Mouse (Mus musculus) thymus, postnatal 4 days (tissue): Measurements from ENCODE around the gene Atp1b1.

ENCODE experiments used
- DNase-seq: peaks from one replicate; pipeline ENCODE4 v3.0.0; 2021

Gene Atp1b1

GRCm38 (mm10) chr1:164440230-164440629 lies 17.9 kb downstream of the Atp1b1 start:
- no peak for DNase-seq

DNA sequence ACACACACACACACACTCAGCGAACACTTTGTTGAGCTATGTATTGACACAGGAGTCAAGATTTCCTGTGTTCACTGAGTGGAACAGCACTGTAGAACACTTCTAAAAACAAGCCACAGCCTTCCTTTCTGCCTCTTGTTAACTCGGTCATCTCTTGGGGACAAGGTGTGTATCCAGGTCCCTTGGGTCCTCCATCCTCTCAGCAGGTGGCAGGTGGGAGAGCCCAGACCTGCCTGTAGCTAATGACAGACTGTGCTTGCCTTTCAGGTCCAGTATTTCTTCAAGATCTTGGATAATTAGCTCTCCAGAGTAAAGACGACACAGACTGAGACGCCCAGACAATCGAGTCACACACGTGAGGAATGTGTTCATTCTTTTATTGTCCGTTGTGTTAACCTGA lies 21.4 kb downstream of the Atp1b1 start:
- DNase-seq, result no peak

- DNase-seq, result no peak
Measured at GRCm38 (mm10) chr1:164434049-164434448, 24.1 kb downstream of the Atp1b1 start.

DNA sequence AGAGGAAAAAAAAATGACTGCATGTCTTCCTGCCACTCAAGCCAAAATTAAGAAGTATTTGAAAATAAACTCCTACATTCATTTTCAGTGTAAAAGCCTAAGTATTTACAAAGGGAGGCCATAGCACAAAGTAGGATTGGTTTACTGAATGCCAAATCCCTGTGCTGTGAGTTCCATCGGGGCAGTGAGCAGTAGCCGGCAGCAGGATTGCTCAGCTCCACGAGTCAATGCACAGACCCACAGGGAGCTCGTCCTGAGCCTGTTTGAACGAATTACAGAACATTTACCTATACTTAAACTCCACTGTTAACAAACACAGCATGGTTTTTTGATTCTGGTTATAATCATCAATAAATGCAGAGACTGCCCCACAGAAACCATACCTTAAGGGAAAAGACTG lies 25.5 kb downstream of the Atp1b1 start:
- DNase-seq, result no peak

DNA sequence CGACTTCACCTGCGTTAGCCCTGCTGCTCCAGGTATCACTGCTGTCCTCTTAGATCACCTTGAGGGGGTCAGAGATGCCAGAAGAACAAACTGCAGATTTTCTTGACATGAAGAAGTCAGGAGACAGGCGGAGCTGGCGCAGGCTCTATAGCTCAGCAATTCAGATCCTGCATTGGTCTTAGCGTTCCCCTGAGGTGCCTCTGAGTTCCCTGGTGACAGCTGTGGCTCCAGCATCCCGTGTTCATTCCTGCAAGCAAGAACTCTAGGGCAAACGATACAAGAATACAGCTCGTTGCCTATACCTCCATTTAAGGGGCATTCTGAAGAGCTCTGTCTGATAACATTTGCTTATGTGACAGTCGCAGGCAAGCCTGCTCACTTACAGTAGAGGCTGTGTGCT lies 29.5 kb downstream of the Atp1b1 start:
- no peak for DNase-seq

DNA sequence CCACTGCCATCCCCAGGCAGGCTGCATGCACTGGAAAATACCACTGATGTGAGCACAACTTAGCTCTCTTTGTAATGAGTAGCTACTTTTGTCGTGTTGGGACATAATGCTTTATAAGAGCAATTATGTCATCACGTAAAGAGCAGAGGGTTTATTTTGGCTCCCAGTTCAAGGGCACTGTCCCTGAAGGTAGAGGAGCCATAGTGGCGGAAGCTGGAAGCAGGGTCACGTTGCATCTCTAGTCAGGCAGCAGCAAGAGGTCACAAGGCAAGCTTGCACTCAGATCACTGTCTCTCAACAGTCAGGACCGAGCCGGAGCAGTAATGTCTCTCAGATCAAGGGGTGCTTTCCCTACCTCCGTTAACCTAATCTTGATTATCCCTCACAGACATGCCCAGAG lies 30.4 kb downstream of the Atp1b1 start:
- DNase-seq, result no peak

DNA sequence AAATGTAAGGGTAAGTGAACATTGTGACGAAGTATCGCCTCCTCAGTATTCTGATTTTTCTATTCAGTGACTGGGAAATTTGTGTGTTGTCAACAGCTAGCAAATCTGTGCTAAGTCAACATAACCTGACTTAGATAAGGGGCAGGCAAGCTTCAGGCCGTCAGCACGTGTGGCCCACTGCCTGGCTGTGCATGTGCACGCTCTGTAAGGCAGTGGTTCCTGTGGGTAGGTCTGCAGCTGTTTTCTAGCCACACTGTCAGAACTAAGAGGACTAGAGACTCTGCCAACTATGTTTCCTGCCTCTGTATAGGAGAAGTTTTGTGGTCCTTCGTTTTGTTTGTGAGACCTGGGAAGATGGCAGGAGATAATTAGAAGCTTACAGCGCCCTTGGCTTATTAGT lies 31.9 kb downstream of the Atp1b1 start:
- peak; percentile 61 for DNase-seq

GRCm38 (mm10) chr1:164420623-164421354 lies 37.4 kb downstream of the Atp1b1 start:
- DNase-seq, result no peak

GRCm38 (mm10) chr1:164419401-164419800 lies 38.8 kb downstream of the Atp1b1 start:
- no peak for DNase-seq

DNA sequence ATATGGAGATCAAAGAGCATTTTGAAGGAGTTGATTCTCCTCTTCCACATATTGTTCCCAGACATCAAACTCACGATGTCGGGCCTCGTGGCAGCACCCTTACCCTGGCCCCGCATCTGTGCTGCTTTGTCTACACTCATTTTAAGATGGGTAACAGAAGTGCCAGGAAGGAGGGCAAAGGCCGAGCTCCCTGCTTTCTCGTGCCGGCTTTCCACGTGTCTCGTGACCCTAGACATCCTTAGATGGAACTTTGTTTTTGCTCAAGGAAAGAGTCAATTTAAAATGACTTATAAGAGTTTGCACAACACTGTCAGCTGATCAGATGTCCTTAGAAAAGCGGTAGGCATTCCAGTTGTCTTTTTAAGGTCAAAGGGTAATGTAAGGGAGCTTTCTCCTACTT lies 39.8 kb downstream of the Atp1b1 start:
- DNase-seq, result no peak

DNA sequence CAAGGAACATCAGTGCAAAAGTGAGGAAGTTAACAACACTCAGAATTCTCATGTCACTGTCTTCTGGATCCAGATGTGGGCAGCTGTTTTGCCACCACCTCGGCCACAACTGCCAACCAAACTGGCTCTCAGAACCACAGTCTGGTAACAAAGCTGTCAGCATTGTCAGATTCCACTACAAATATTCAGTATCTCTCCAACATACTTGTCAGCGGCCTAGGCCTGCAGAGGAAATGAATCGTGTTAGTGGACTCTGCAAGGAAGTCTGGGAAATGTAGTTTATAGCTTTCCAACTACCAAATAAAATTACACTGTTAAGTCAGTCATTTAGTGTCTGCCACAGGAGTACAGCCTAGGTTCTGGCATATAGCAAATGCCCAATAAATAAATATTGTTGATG lies 40.6 kb downstream of the Atp1b1 start:
- no peak for DNase-seq

- DNase-seq, result no peak
Measured at GRCm38 (mm10) chr1:164416692-164417394, 41.3 kb downstream of the Atp1b1 start.

DNA sequence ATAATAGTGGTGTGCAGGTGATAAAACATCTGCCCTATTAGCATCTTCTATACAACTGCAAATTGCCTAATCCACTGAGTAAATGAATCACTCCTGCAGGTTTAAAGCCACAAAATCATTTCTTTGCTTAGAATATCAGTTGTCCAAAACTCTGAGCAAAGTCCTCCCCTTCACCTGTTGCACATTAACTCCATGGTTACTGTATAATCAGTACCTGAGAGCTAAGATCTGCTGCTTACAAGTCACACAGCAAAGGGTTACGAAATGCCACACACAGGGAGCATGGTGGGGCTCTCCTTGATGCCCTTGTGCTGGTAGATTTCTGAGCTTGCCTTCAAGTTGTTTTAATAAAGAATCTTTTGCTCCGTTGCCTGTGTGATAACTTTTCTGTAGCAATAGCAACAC lies 42.8 kb downstream of the Atp1b1 start:
- no peak for DNase-seq

DNA sequence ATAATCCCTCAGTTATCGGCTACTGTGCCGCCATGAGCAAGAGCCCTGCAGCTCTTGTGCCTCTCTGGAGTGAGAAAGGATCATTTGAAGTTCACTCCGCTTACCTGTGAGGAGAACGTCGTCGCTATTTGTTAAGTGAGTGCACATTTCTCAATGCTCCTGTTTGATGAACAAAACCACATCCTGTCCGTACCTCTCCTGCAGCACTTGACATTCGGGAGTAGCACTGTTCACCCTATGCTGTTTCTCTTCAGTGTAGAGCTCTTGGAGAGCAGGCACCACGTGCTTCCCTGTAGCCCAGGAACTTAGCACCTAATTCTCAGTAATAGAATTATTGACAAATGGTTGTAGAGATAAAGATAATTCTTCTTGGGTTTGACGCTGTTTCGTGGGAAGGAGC lies 44.5 kb downstream of the Atp1b1 start:
- no peak for DNase-seq

DNA sequence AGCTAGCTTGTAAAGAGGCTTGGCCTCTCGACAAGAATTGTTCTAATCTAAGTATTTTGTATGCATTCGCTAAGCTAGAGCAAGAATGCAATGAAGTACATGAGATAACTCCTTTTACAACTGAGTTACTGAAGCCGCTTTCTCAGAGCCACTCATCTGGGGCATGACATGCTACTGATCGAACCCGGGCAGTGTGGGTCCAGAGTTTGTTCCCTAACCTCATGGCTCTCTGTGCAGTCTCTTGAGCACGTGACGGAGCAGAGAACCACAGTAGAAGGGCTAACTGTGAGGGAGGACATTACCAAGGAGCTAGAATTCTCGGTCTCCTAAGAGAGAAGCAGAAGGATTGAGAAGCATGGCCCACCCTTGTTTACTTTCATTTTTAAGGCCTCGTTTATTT lies 45.2 kb downstream of the Atp1b1 start:
- no peak for DNase-seq

DNA sequence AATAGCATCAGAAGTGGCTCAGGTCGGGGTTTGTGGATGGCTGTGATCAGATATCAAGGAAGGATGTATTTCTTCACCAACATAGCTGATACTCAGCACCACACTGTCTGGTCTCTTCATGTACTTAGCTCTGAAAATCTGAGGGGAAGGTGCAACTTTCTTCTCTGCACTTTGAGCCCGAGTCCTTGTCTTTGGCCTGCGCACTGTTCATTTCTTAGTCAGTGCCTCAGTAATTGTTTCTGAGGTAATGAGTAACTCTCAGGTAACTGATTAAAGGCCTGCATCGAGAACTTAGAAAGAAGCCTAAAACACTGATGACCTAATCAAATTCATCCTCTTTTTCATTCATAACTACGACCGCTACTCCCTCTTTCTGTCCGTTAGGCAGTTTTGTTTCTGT lies 46.8 kb downstream of the Atp1b1 start:
- DNase-seq, result no peak

GRCm38 (mm10) chr1:164408655-164409054 lies 49.5 kb downstream of the Atp1b1 start:
- DNase-seq, result no peak

DNA sequence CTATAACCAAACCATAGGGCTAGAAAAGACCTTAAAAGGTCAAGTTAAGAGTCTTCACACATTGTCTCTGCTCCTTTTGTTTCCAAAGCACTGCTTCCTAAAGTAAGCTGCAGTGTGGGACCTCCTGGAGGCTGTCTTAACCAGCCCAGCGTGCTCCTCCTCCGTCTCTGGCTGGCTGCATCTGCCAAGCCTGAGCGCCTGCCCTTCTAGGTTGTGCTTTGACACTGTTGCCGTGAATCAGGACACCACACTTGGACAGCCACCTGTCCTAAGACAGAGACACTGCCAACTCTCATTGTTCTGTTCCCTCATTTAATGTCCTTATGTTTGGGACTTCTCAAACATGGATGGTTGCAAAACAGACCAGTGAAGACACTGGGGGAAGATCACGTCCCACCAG lies 51.6 kb downstream of the Atp1b1 start:
- no peak for DNase-seq

DNA sequence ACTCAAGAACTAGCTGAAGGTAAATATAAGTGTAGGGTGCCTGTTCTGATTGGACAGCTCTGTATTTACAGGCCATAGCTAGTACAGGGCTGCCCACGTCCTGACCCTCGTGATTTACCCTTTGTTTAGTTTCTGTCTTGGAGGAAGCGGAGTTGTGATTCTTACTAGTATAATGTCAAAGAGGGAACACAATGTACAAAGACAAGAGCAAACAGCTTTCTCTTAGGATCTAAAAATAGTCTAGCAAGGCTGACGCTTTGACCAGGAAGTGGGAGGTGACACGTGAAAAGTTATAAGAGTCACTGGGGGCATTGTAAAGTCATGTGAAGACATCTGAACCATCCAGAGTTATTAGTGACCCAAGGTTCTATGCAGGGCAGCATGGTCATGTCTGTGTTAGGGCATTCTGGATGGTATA lies 52.8 kb downstream of the Atp1b1 start:
- no peak for DNase-seq

GRCm38 (mm10) chr1:164399578-164399977 lies 58.6 kb downstream of the Atp1b1 start:
- DNase-seq, result no peak

DNA sequence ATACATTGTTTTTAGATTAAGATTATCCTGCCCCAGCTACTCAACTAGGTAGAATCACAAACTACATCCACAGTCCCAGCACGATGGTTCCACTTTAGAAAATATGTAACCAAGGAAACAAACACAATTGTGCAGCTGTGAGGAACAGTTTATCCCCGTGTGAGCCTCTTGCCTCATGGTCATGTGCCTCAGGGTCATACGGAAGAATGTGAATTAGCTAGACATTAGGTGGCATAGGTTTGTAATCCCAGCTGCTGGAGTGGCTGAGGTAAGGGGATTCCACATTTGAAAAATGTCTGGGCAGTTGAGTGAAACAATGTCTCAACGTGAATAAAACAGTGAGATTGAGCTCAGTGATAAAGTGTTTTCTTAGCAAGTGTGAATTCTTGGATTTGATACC lies 60.5 kb downstream of the Atp1b1 start:
- no peak for DNase-seq

GRCm38 (mm10) chr1:164395131-164395780 lies 62.9 kb downstream of the Atp1b1 start:
- DNase-seq, result no peak

- no peak for DNase-seq
Measured at GRCm38 (mm10) chr1:164392176-164392575, 66.0 kb downstream of the Atp1b1 start.

DNA sequence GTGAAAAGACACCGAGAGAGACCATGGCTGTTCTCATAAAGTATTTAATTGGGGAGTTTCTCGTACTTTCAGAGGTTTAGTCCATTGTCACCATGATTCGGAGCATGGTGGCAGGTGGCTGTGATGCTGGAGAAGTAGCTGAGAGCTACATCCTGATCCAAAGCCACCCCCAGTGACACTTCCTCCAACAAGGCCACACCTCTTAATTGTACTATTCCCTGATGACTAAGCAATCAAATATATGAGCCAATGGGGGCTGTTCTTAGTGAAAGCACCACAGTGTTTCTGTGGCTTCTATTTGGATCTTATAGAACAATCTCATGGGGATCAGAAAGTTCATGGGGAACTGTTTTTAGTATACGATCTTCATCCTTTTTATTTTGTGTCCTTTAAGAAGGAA lies 68.4 kb downstream of the Atp1b1 start:
- no peak for DNase-seq
